Mouse (Mus musculus): ENCODE results near the gene Tmtc3.

- TF ChIP-seq CTCF (IDR thresholded peaks at IDR 0.05; ENCODE audit: insufficient read depth, low read depth, low read length) (no peak), POLR2A (IDR thresholded peaks at IDR 0.05; ENCODE audit: insufficient read depth, low read depth, low read length) (no peak)
Observed at GRCm38 (mm10) chr10:100475040-100475439, 12.1 kb downstream of the Tmtc3 start.
